Mouse (Mus musculus) ES-Bruce4 (cell line): ENCODE measurements at regions not wholly inside any gene's neighbourhood (a gene's known extent, or its start where the extent isn't known, plus 50 kb on each side); places are given as distances from the start of the nearest gene placed in this dataset.

Source experiments
- H3K27ac ChIP-seq: 2 replicates; pipeline ENCODE4 v1.5.1; 2012; ENCODE audit warnings: low read length, inconsistent platforms; ENCODE audit not compliant: insufficient read depth
- H3K27me3 ChIP-seq: 2 replicates; pipeline ENCODE4 v1.6.1; 2012; ENCODE audit warnings: mild to moderate bottlenecking, low read length, inconsistent platforms; ENCODE audit not compliant: control insufficient read depth, poor library complexity, insufficient read depth, severe bottlenecking
- H3K36me3 ChIP-seq: 2 replicates; pipeline ENCODE4 v1.6.1; 2012; ENCODE audit warnings: inconsistent platforms, mild to moderate bottlenecking, low read length, moderate library complexity; ENCODE audit not compliant: control insufficient read depth, poor library complexity, insufficient read depth, severe bottlenecking
- H3K4me1 ChIP-seq: one replicate; pipeline ENCODE4 v1.8.1; 2011; ENCODE audit warnings: low read length; ENCODE audit not compliant: control insufficient read depth, insufficient read depth
- H3K4me3 ChIP-seq: 2 replicates; pipeline ENCODE4 v1.5.1; 2011; ENCODE audit warnings: low read depth, mild to moderate bottlenecking, low read length
- H3K9ac ChIP-seq: 2 replicates; pipeline ENCODE4 v1.6.1; 2012; ENCODE audit warnings: low read depth, mild to moderate bottlenecking, inconsistent platforms; ENCODE audit not compliant: poor library complexity, severe bottlenecking
- H3K9me3 ChIP-seq: replicated peaks from 2 replicates; pipeline ENCODE4 v1.6.1; 2012; ENCODE audit warnings: mild to moderate bottlenecking, low read length, inconsistent platforms; ENCODE audit not compliant: control insufficient read depth, poor library complexity, insufficient read depth, severe bottlenecking
- CTCF ChIP-seq: IDR thresholded peaks from one replicate; pipeline ENCODE4 v1.8.1; 2011; ENCODE audit warnings: low read depth, low read length
- EP300 ChIP-seq: IDR thresholded peaks from 2 replicates; pipeline ENCODE4 v1.6.1; 2011; ENCODE audit warnings: low read depth, low read length; ENCODE audit not compliant: insufficient read depth
- POLR2A ChIP-seq: IDR thresholded peaks from one replicate; pipeline ENCODE4 v1.8.1; 2011; ENCODE audit warnings: low read length; ENCODE audit not compliant: insufficient read depth

DNA sequence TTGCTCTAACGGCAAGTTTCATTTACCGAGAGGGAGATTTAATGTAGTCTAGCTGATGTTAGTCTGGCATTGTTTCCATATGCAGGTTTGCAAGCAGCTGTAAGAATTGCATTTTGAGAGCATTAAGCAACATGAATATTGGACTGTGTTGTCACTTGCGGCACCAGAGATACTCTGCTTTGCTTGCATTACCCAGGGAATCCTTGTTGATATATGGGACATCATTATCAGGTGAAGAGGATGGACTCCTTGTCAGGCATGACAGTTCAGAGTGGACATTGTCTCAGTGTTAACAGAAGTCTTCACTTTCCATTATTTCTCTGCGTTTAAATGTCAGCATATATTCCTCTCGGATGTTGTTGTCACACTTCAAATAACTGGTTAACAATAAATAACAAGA, 208.1 kb downstream of the Brinp2 start:
- H3K36me3 ChIP-seq: no peaks in the 10 kb centered on the region
- H3K27me3 ChIP-seq: no peaks in the 10 kb centered on the region
- H3K4me3 ChIP-seq: no peak overlapping the region
- no peak overlapping the region for H3K9ac ChIP-seq
- no peak overlapping the region for H3K27ac ChIP-seq
- H3K4me1 ChIP-seq: no peaks in the 10 kb centered on the region
- H3K9me3 ChIP-seq: no peaks in the 10 kb centered on the region
- TF ChIP-seq CTCF (no peak), POLR2A (no peak), EP300 (no peak)

DNA sequence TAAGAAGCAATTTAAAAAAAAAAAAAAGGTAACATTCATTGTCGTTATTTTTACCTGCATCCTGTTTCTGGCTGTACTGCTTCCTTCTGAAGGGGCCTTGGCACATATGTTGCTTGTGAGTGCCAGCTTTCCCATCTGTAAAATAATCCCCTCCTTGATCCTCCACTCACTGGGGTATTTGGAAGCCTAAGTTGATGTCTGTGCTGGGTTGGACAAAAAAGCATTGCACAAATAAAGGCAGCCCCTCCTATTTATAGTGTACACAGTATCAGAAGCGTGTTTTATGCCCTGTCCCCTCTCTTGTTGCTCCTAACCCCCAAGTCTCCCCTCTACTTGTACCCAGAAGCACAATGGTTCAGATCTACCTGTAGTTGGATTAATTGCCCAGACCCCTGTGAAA, 195.0 kb downstream of the Brinp2 start:
- Histone ChIP-seq H3K36me3 (no peaks in the 10 kb centered on the region), H3K27me3 (no peaks in the 10 kb centered on the region), H3K9ac (no peak overlapping the region), H3K27ac (no peak overlapping the region), H3K4me3 (no peak overlapping the region), H3K4me1 (no peaks in the 10 kb centered on the region), H3K9me3 (no peaks in the 10 kb centered on the region)
- TF ChIP-seq EP300: no peak
- TF ChIP-seq POLR2A: no peak
- TF ChIP-seq CTCF: no peak

DNA sequence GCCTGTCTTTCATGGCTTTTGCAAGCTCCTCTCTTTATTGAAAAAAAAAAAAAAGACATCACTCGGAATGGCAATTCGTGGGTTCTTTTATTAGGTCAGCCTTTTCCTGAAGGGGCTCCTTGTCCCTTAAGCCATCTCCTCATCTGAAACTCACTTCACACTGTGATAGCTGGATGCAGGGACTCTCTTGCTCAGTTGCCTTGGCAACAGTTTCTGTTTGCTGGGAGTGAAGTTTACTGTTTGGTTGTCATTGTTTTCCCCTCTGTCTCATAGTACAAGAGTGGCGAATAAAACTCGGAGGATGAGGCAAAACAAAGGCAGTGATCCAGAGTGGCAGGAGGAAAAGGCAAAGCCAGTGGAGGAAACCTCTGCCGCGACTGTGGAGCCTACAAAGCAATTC, 194.6 kb downstream of the Brinp2 start:
- no peaks in the 10 kb centered on the region for H3K36me3 ChIP-seq
- no peak overlapping the region for H3K4me3 ChIP-seq
- no peaks in the 10 kb centered on the region for H3K27me3 ChIP-seq
- no peak overlapping the region for H3K27ac ChIP-seq
- no peaks in the 10 kb centered on the region for H3K4me1 ChIP-seq
- TF ChIP-seq EP300 (no peak), CTCF (no peak), POLR2A (no peak)
- no peaks in the 10 kb centered on the region for H3K9me3 ChIP-seq
- H3K9ac ChIP-seq: no peak overlapping the region

- Histone ChIP-seq H3K9me3 (no peaks in the 10 kb centered on the region), H3K4me3 (no peak overlapping the region), H3K4me1 (no peaks in the 10 kb centered on the region), H3K27ac (no peak overlapping the region), H3K36me3 (no peaks in the 10 kb centered on the region), H3K27me3 (no peaks in the 10 kb centered on the region), H3K9ac (no peak overlapping the region)
- TF ChIP-seq CTCF (no peak), EP300 (no peak), POLR2A (no peak)
Measured at GRCm38 (mm10) chr1:158163411-158163810, 192.7 kb downstream of the Brinp2 start.

DNA sequence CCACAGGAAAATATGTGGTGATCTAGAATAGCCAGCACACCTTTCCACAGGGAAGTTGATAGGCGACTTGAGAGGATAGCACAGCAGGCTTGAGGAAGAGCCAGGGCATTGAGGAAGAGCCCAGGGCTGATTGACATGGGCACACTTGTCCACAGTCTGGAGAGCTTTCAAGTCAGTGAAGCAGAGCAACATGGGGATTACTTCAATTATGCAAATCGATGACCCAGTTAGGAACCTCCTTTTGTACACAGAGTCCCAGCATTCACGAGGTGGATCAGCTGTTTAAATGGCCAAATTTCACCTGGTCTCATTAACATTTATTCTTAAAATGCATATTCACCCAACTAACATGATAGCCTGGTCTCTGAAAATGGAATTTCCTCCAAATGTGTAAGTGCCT, 186.1 kb downstream of the Brinp2 start:
- Histone ChIP-seq H3K9me3 (no peaks in the 10 kb centered on the region), H3K27me3 (no peaks in the 10 kb centered on the region), H3K4me1 (no peaks in the 10 kb centered on the region), H3K27ac (no peak overlapping the region), H3K36me3 (no peaks in the 10 kb centered on the region), H3K9ac (no peak overlapping the region), H3K4me3 (no peak overlapping the region)
- TF ChIP-seq CTCF (no peak), POLR2A (no peak), EP300 (no peak)

DNA sequence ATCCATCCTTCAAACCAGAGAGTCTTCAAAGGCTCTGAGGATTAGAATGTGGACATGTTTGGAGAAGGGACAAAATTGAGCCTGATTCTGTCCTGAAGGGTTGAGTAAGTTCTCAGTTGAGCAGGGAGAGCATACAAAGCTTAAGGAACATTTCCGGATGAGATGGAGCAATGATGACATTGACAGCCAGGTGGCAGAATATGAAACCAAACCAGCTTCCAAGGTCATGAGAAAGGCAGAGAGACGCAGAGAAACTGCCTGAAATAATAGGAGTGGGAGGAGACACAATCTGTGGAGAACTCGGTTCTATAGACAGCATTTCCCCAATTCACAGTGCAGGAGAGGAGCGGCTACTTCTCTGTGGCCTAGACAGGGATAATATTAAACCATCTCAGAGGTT, 176.0 kb downstream of the Brinp2 start:
- Histone ChIP-seq H3K27me3 (no peaks in the 10 kb centered on the region), H3K9ac (no peak overlapping the region), H3K4me1 (no peaks in the 10 kb centered on the region), H3K36me3 (no peaks in the 10 kb centered on the region), H3K27ac (no peak overlapping the region), H3K4me3 (no peak overlapping the region), H3K9me3 (no peaks in the 10 kb centered on the region)
- TF ChIP-seq POLR2A (no peak), CTCF (no peak), EP300 (no peak)

DNA sequence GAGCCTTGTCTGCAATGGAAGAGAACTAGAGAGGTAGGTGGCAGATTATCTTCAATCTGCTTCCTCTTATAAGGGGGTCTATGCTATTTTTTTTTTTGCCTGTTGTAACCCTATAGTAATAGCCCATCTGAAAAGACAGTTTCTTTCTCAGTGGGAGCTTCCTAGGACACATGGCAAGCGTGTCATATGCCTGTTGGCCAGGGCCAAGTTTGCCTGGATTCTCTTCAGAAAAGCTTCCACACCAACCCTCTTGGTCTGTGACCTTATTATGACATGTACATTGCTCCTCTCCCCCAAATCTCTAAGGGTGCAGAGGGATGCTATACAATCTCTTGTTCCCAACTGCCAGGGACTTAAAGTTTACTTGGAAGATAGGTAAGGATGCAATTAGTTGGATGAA, 174.8 kb downstream of the Brinp2 start:
- Histone ChIP-seq H3K9ac (no peak overlapping the region), H3K9me3 (no peaks in the 10 kb centered on the region), H3K36me3 (no peaks in the 10 kb centered on the region), H3K4me1 (no peaks in the 10 kb centered on the region), H3K27me3 (no peaks in the 10 kb centered on the region), H3K4me3 (no peak overlapping the region), H3K27ac (no peak overlapping the region)
- no peak for TF ChIP-seq CTCF
- no peak for TF ChIP-seq EP300
- TF ChIP-seq POLR2A: no peak
